Mouse (Mus musculus) thymus, adult 2 months (tissue): Measurements from ENCODE around the gene Rab4b. TPM values are rescaled to one million over a fixed set of nuclear protein-coding genes. Genes with fewer than 3 reads are reported as not detected.

ENCODE experiments used
- DNase-seq: peaks from one replicate; pipeline ENCODE4 v3.0.0; 2021
- H3K27ac ChIP-seq: fragments of 200-500 bp; 2 replicates; pipeline ENCODE4 v1.5.1; 2012; ENCODE audit warnings: low read length, control low read depth; ENCODE audit not compliant: control insufficient read depth, insufficient read depth
- H3K27me3 ChIP-seq: fragments of 200-500 bp; 2 replicates; pipeline ENCODE4 v1.6.1; 2012; ENCODE audit warnings: mild to moderate bottlenecking, low read length, moderate library complexity, mixed read lengths; ENCODE audit not compliant: control insufficient read depth, insufficient read depth
- H3K36me3 ChIP-seq: fragments of 200-500 bp; 2 replicates; pipeline ENCODE4 v1.6.1; 2012; ENCODE audit warnings: mild to moderate bottlenecking, low read length, moderate library complexity; ENCODE audit not compliant: control insufficient read depth, insufficient read depth
- H3K4me1 ChIP-seq: fragments of 200-500 bp; replicated peaks from 2 replicates; pipeline ENCODE4 v1.6.1; 2012; ENCODE audit warnings: low read length; ENCODE audit not compliant: control insufficient read depth, insufficient read depth
- H3K4me3 ChIP-seq: fragments of 200-500 bp; 2 replicates; pipeline ENCODE4 v1.5.1; 2012; ENCODE audit warnings: mild to moderate bottlenecking, low read length, control low read depth, moderate library complexity; ENCODE audit not compliant: control insufficient read depth, insufficient read depth
- CTCF ChIP-seq: fragments of 200-500 bp; IDR thresholded peaks from 2 replicates; pipeline ENCODE4 v1.5.1; 2012; ENCODE audit warnings: mild to moderate bottlenecking, control low read depth, low read length, moderate library complexity, borderline replicate concordance; ENCODE audit not compliant: control insufficient read depth, poor library complexity, insufficient read depth; ENCODE audit errors: extremely low read depth
- POLR2A ChIP-seq: fragments of 200-500 bp; IDR thresholded peaks from 2 replicates; pipeline ENCODE4 v1.6.1; 2012; ENCODE audit warnings: mild to moderate bottlenecking, low read length, control low read depth, moderate library complexity; ENCODE audit not compliant: control insufficient read depth, poor library complexity, insufficient read depth; ENCODE audit errors: extremely low read depth
- WGBS: fragments of 180-500 bp; shearing (Covaris S2); methylation state at CpG from one replicate; pipeline ENCODE4 v1.1.7; 2018; 5-methylcytosine and 5-hydroxymethylcytosine counted together
- polyA plus RNA-seq: library from polyadenylated mRNA; depleted of rRNA; stranded (reverse); fragments of >200 nt; gene quantifications from 2 replicates; pipeline ENCODE4 v1.2.3, GENCODE M21; 2012

Gene Rab4b
- polyA plus RNA-seq, 1 experiment = 136 TPM

- H3K4me1 ChIP-seq = peaks cover 46% of the 10 kb centered on the region
- peak; percentile 86 for DNase-seq
- under 1% methylated on average over 43 of the region's 43 CpGs for WGBS
- no peaks in the 10 kb centered on the region for H3K27me3 ChIP-seq
- no peaks in the 10 kb centered on the region for H3K36me3 ChIP-seq
- TF ChIP-seq CTCF = 0 out of 2 replicates have a peak, but pooled peaks have one; percentile 39
- peak; percentile 83 for TF ChIP-seq POLR2A
- peak overlapping the region; percentile 89 for H3K27ac ChIP-seq
- peak overlapping the region; percentile 95 for H3K4me3 ChIP-seq
Measured at GRCm38 (mm10) chr7:27166229-27166613, 12.5 kb downstream of the Rab4b start.

- no peak for DNase-seq
- no peaks in the 10 kb centered on the region for H3K27me3 ChIP-seq
- H3K36me3 ChIP-seq = no peaks in the 10 kb centered on the region
- peak overlapping the region; percentile 95 for H3K4me3 ChIP-seq
- WGBS = 3% methylated on average over 8 of the region's 8 CpGs
- H3K27ac ChIP-seq = peak overlapping the region; percentile 89
- peaks cover 52% of the 10 kb centered on the region for H3K4me1 ChIP-seq
- TF ChIP-seq POLR2A (no peak), CTCF (no peak)
Measured at GRCm38 (mm10) chr7:27165696-27166095, 13.0 kb downstream of the Rab4b start.

- peak overlapping the region; percentile 89 for H3K27ac ChIP-seq
- peak overlapping the region; percentile 95 for H3K4me3 ChIP-seq
- H3K27me3 ChIP-seq = no peaks in the 10 kb centered on the region
- no peak for TF ChIP-seq POLR2A
- TF ChIP-seq CTCF = no peak
- peaks cover 55% of the 10 kb centered on the region for H3K4me1 ChIP-seq
- peak; percentile 38 for DNase-seq
- no peaks in the 10 kb centered on the region for H3K36me3 ChIP-seq
- 85% methylated on average over 23 of the region's 23 CpGs for WGBS
Measured at GRCm38 (mm10) chr7:27165007-27165655, 13.6 kb downstream of the Rab4b start.

GRCm38 (mm10) chr7:27164112-27164947, 14.4 kb downstream of the Rab4b start:
- H3K4me3 ChIP-seq = no peak overlapping the region
- H3K36me3 ChIP-seq = peaks cover under 1% of the 10 kb centered on the region
- peaks cover 58% of the 10 kb centered on the region for H3K4me1 ChIP-seq
- no peak for DNase-seq
- WGBS = 95% methylated on average over 33 of the region's 33 CpGs
- H3K27ac ChIP-seq = no peak overlapping the region
- no peaks in the 10 kb centered on the region for H3K27me3 ChIP-seq
- TF ChIP-seq CTCF (no peak), POLR2A (no peak)

GRCm38 (mm10) chr7:27163450-27163805, 15.3 kb downstream of the Rab4b start:
- H3K27me3 ChIP-seq = no peaks in the 10 kb centered on the region
- H3K27ac ChIP-seq = no peak overlapping the region
- H3K4me3 ChIP-seq = no peak overlapping the region
- TF ChIP-seq POLR2A (no peak), CTCF (no peak)
- WGBS = 80% methylated on average over 5 of the region's 5 CpGs
- no peak for DNase-seq
- peaks cover 10% of the 10 kb centered on the region for H3K36me3 ChIP-seq
- H3K4me1 ChIP-seq = peaks cover 53% of the 10 kb centered on the region

- WGBS = 90% methylated on average over 5 of the region's 5 CpGs
- H3K36me3 ChIP-seq = peaks cover 14% of the 10 kb centered on the region
- TF ChIP-seq POLR2A (no peak), CTCF (no peak)
- H3K27ac ChIP-seq = no peak overlapping the region
- no peak overlapping the region for H3K4me3 ChIP-seq
- H3K27me3 ChIP-seq = no peaks in the 10 kb centered on the region
- no peak for DNase-seq
- peaks cover 48% of the 10 kb centered on the region for H3K4me1 ChIP-seq
Measured at GRCm38 (mm10) chr7:27162780-27163449, 15.8 kb downstream of the Rab4b start.
